In the genomic region with DNA sequence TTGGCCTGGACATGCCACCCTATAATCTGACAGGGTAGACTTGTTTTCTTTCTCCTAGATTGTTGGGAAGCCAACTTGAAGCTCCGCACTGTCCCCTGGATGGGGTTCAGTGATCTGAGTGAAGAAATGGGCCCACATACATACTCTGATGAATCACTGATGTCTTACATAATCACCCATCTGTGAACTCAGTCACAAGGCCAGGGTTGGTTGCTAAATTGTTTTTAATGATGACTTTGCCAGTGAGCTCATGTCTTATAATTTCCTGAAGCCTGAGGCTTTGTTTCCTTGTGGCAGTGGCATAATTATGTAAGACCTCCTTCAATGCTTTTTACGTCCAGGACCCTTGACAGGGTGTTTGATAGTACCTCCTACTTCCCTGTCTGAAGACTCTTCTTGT, we compare ENCODE assay signal across 26 mouse cellular contexts. TPM values are rescaled to one million over a fixed set of nuclear protein-coding genes. Genes with fewer than 3 reads are reported as not detected.
DNase-seq lines count a peak whose midpoint lies in the region; ATAC-seq and TF ChIP-seq lines count a peak whose summit lies in the region.
"Had no signal": no experiment of that assay in that cellular context is flagged by ENCODE, and none has a peak within 500 bp of the region (broad histone marks: within the 10 kb centered on the region; RNA-seq: fewer than 3 reads in every experiment).

No protein-coding gene starts in this region.

- intact Hi-C loops in left cerebral cortex, postnatal 10 days (cut with DNase I), result no loop called here
- intact Hi-C loops in gastrocnemius, postnatal 14 days (cut with DNase I; ENCODE audit: low total_unique reads), result no loop called here

- no peaks in the 10 kb centered on the region for H3K27me3 ChIP-seq in testis, adult 2 months (ENCODE audit: control insufficient read depth, insufficient read depth, low read length)
- H3K27me3 ChIP-seq: CH12.LX; embryonic facial prominence, embryonic 13.5 days; forebrain, embryonic 13.5 days; hindbrain, embryonic 12.5 days had no signal

- no peaks in the 10 kb centered on the region for H3K36me3 ChIP-seq in testis, adult 2 months (ENCODE audit: control insufficient read depth, insufficient read depth, low read length)
- H3K36me3 ChIP-seq: embryonic facial prominence, embryonic 13.5 days; heart, embryonic 10.5 days; hindbrain, embryonic 12.5 days had no signal

- no peak for TF ChIP-seq CTCF in testis, adult 2 months (IDR thresholded peaks at IDR 0.05; ENCODE audit: control insufficient read depth, insufficient read depth, insufficient replicate concordance, low read depth, low read length)

- peak overlapping the region; percentile 64 for H3K4me3 ChIP-seq in testis, adult 2 months (ENCODE audit: control insufficient read depth, low read depth, low read length)
- H3K4me3 ChIP-seq: embryonic facial prominence, embryonic 13.5 days; forebrain, embryonic 13.5 days; heart, embryonic 10.5 days; hindbrain, embryonic 12.5 days had no signal

- H3K27ac ChIP-seq in testis, adult 2 months (ENCODE audit: control insufficient read depth, insufficient read depth, low read depth, low read length), result no peak overlapping the region
- H3K27ac ChIP-seq: embryonic facial prominence, embryonic 13.5 days; forebrain, embryonic 13.5 days; heart, embryonic 10.5 days; hindbrain, embryonic 12.5 days had no signal

- H3K4me1 ChIP-seq in testis, adult 2 months (ENCODE audit: control insufficient read depth, insufficient read depth, low read length), result no peaks in the 10 kb centered on the region; the same call in 1 of the 2 replicates
- H3K4me1 ChIP-seq: embryonic facial prominence, embryonic 13.5 days; forebrain, embryonic 13.5 days; hindbrain, embryonic 12.5 days had no signal

- DNase-seq in adrenal gland, adult 8-10 months, result peak; percentile 35
- no peak for DNase-seq in adrenal gland, postnatal 25 days
- DNase-seq in testis, postnatal 10 days (ENCODE audit: low spot score), result no peak
- peak; percentile 4 to 12 for DNase-seq in adrenal gland, postnatal 36 days
- no peak for DNase-seq in left cerebral cortex, postnatal 10 days (ENCODE audit: extremely low spot score in 1 of 2, low spot score in 2 of 2)
- DNase-seq in gastrocnemius, postnatal 14 days, result no peak
- DNase-seq: cerebellum, adult 11-12 months; cerebellum, adult 9-10 months; cerebellum, postnatal 25 days; forebrain, postnatal 0 days; heart, postnatal 10 days; heart, postnatal 4 days; kidney, adult 8-10 months had no signal

- no peak for TF ChIP-seq POLR2A in testis, adult 2 months (IDR thresholded peaks at IDR 0.05; ENCODE audit: control insufficient read depth, low read depth, low read length)

- ATAC-seq in granulocyte monocyte progenitor cell, adult 5-6 weeks (replicated peaks; ENCODE audit: poor library complexity, severe bottlenecking), result no peak
- ATAC-seq: forebrain, embryonic 13.5 days; hindbrain, embryonic 16.5 days; inflammation-experienced regulatory T-cells, adult 6 months; intestine, postnatal 0 days had no signal

RNA-seq across cellular contexts. Expression of a gene that starts 4.8 kb away (rescaled TPM):
- total RNA-seq in adrenal gland, adult 8-10 months (2022), result not detected
- total RNA-seq in adrenal gland, postnatal 25 days (2021), result not detected in 2 replicates
- 47.5 and 52.0 TPM in 2 replicates for polyA plus RNA-seq in testis, adult 2 months (2012; rRNA removed)
- total RNA-seq in adrenal gland, postnatal 36 days (2021), result not detected
- total RNA-seq in left cerebral cortex, postnatal 10 days (2021), result not detected
- total RNA-seq in granulocyte monocyte progenitor cell, adult 5-6 weeks (2014; fragmentation: Nextera tagmentation), result not detected in 2 replicates
- not detected in 2 replicates for total RNA-seq in granulocyte monocyte progenitor cell, adult 5-6 weeks (2017)
- not detected for total RNA-seq in gastrocnemius, postnatal 14 days (2021)
- total RNA-seq: CH12.LX; forebrain, postnatal 0 days; gastrocnemius, adult 8-10 months; gastrocnemius, postnatal 4 days; heart, postnatal 10 days; heart, postnatal 4 days had no signal
- polyA plus RNA-seq: cortical plate, adult 2 months; forebrain, embryonic 13.5 days; forebrain, postnatal 0 days had no signal

Comparison
In these comparisons a context has a peak if more than half of its experiments do, and no peak if none do; other contexts are left out.
1. DNase-seq: peak in adrenal gland, adult 8-10 months (single experiment) and adrenal gland, postnatal 36 days (2 of 2); none in adrenal gland, postnatal 25 days (single experiment), testis, postnatal 10 days (single experiment), left cerebral cortex, postnatal 10 days (0 of 2) and gastrocnemius, postnatal 14 days (single experiment).